Mouse (Mus musculus) bone marrow macrophage, adult 2 months (primary cell): ENCODE data around the gene Tuba8. TPM values are rescaled to one million over a fixed set of nuclear protein-coding genes. Genes with fewer than 3 reads are reported as not detected.
A peak's percentile ranks its signal among the peaks of the same experiment; 100 is the strongest.

Experiments used
- H3K27ac ChIP-seq: 2 replicates; pipeline ENCODE4 v1.5.1; 2012; ENCODE audit warnings: low read depth, low read length; ENCODE audit not compliant: insufficient read depth
- H3K4me1 ChIP-seq: 2 replicates; pipeline ENCODE4 v1.6.1; 2012; ENCODE audit warnings: low read length; ENCODE audit not compliant: control insufficient read depth, insufficient read depth
- H3K4me3 ChIP-seq: 2 replicates; pipeline ENCODE4 v1.5.1; 2012; ENCODE audit warnings: mild to moderate bottlenecking, low read length, moderate library complexity; ENCODE audit not compliant: insufficient read depth
- CTCF ChIP-seq: IDR thresholded peaks from 2 replicates; pipeline ENCODE4 v1.5.1; 2012; ENCODE audit warnings: low read depth, mild to moderate bottlenecking, low read length, moderate library complexity
- POLR2A ChIP-seq: IDR thresholded peaks from 2 replicates; pipeline ENCODE4 v1.6.1; 2012; ENCODE audit warnings: mild to moderate bottlenecking, low read depth, low read length, borderline replicate concordance
- polyA plus RNA-seq: library from polyadenylated mRNA; stranded (reverse); fragments of >200 nt; gene quantifications from 2 replicates; pipeline ENCODE4 v1.2.4, GENCODE M21; 2012; ENCODE audit not compliant: missing spikeins, insufficient read depth, insufficient read length

Tuba8 gene
- not detected in 2 replicates for polyA plus RNA-seq

DNA sequence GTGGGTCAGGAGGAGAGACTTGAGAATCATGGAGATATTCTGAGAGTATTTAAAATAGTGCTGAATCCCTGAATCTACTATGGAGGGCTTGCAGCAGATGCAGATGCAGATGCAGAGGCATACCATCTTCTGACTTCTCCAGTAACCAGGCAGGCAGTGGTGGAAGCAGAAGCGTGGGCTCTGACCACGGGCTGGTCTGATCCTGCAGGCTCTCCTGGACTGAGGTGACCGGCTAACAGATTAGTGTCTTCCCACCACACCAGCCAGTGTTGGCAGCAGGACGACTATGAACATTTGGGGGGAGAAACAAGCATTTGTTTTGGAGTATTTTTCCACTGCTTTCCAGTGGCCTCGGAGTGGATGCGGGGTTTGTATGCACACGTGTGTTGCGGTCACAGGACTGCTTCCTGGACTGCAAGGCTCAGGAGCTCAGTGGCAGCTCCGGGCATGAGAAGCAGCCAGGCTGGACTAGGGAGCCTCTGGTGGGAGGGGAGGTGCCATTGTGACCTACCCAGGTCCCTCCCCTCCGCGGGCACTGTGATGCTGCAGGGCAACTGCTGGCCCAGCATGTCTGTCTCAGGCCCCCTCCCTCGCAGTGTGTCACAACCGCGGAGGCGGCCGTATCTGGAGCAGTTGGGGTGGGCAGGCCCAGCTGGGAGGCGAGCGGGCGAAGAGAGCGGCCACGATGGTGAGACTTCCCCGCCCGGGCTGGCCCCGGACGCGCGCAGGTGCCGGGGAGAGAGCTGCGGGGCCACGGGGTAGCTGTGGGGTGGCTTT, at the start of gene Tuba8:
Gene Tuba8 (plus strand): TSS at position 548 of the 777 bp plus-strand sequence.
- TF ChIP-seq CTCF (no peak), POLR2A (no peak)
- peaks cover 8% of the 10 kb centered on the region for H3K4me1 ChIP-seq
- H3K4me3 ChIP-seq = peak within 1 kb of the TSS; percentile 6; the same call in 1 of the 2 replicates
- H3K27ac ChIP-seq = no peak within 1 kb of the TSS

DNA sequence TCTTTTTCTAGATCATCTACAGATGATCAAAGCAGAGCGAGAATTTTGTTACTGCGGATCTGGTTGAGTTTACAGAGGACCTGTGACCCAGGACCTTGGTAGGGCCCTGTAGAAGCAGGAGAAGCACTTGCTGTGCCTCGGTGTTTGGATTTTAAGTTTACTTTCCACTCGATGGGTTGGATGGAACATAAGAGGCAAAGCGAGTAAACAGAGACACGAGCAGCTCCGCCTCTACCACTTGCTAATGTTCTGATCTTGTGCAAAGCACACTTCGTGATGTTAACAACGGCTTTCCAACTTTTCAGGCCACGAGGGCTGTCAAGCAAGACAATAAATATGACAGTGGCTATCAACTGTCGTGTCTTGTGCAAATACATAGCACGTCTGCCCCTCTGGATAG, 47.9 kb upstream of the Tuba8 start:
- no peak overlapping the region for H3K4me3 ChIP-seq
- TF ChIP-seq CTCF (no peak), POLR2A (no peak)
- 0 out of 2 replicates have a peak, but pooled peaks cover 4% of the 10 kb centered on the region for H3K4me1 ChIP-seq
- H3K27ac ChIP-seq = no peak overlapping the region

DNA sequence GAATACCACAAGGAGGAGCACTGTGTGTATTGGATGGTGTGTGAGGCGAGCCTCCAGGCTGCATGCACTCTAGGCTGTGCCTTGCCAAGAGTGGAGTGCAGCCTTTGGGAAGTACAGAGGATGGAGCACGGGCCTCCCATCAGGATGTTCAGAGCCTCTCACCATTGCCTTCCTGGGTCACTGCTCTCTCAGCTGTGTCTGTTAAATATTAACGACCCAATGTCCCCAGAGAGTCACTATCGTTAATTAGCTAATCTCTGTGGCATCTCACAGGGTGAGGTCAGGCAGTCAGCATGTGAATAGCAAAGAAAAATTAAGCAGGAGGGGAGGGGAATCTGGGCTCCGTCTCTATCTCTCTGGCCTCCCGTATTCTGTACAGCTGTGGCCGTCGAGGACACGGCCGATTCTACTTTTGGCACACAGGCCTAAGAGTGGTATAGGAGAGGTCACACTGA, 44.4 kb upstream of the Tuba8 start:
- TF ChIP-seq CTCF (no peak), POLR2A (no peak)
- Histone ChIP-seq H3K27ac (no peak overlapping the region), H3K4me3 (no peak overlapping the region), H3K4me1 (0 out of 2 replicates have a peak, but pooled peaks cover 4% of the 10 kb centered on the region)

DNA sequence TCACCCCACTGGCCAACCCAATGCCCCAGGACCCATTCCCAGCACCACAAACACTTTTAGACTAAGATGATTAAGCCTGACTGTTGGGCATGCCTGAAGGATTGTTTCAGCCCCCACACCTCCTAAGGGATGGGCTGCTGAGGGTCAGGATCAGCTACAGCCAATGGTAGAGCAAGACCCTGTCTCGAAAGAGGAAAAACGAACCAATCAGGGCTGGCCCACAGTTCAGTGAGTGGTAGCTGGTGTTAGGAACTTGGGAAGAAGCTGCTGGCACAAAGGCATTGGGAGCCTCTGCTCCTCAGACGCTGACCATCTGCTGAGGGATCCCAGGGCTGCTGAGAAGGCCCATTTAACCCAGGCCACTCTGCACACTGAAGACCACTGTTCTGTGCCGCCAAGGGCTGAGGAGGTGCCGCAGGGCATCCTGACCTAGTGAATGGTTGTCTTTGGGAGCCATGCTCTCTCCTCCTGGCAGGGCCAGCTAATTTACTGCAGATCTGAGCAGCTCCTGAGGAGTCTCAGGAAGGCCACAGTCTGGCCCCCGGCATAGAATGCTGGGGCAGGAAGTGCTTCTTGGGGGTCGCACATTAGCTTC, 43.0 kb upstream of the Tuba8 start:
- no peak for TF ChIP-seq POLR2A
- no peak for TF ChIP-seq CTCF
- no peak overlapping the region for H3K4me3 ChIP-seq
- no peaks in the 10 kb centered on the region for H3K4me1 ChIP-seq
- no peak overlapping the region for H3K27ac ChIP-seq

DNA sequence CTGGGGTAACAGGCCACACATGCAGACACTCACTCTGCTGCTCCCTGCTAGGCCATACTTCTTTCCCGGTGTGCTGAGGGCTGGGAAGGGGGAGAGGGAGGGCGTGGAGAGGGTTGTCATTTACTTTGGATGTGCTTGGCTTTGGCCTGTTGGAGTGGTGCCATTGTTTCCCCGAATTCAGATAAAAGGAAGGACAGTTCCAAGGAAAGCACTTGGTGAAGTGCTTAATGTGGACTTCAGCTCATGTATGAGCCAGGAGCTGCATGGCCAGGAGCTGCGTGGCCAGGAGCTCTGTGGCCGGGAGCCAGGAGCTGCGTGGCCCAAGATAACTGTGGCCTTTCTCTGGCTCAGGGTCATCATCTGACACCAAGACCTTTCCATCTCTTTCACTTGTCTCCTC, 39.4 kb upstream of the Tuba8 start:
- TF ChIP-seq POLR2A = no peak
- TF ChIP-seq CTCF = no peak
- Histone ChIP-seq H3K4me3 (no peak overlapping the region), H3K4me1 (no peaks in the 10 kb centered on the region), H3K27ac (no peak overlapping the region)

DNA sequence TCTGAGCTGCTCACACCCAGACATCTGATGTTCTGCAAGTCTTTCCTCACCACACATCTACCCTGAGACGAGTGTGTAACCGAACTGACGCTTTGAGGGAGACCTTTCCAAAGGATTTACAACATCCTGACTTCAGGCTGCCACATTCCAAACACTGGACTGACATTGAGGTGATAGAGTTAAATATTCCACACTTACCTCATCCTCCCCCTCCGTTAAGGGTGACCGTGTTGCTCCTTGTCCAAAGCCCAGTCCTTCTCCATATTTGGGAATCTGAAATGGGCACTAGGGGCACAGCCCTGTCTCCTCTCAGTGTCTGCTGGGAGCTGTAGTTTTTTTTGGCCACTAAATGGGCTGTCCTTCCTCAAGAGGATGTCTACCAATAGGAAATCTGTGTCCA, 37.0 kb upstream of the Tuba8 start:
- no peak for TF ChIP-seq POLR2A
- TF ChIP-seq CTCF = no peak
- no peak overlapping the region for H3K27ac ChIP-seq
- H3K4me1 ChIP-seq = no peaks in the 10 kb centered on the region
- no peak overlapping the region for H3K4me3 ChIP-seq

DNA sequence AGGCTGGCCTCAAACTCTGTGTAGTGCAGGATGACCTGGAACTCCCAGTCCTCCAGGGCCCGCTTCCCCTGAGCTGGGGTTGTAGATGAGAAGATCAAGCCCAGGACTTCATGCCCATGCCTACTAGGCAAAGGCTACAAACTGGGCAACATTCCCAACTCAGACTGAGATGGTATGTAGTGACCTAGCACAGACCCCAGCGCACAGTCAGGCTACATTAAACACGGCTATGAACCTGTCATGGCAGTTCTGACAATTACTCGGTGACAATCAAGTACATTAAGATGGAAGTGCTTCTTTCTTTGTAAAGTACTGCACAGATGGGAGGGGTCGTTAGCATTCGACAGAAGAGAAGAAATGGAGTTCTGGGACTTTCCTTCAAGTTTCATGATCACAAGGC, 35.7 kb upstream of the Tuba8 start:
- no peak overlapping the region for H3K4me3 ChIP-seq
- TF ChIP-seq POLR2A (no peak), CTCF (no peak)
- H3K27ac ChIP-seq = no peak overlapping the region
- no peaks in the 10 kb centered on the region for H3K4me1 ChIP-seq

DNA sequence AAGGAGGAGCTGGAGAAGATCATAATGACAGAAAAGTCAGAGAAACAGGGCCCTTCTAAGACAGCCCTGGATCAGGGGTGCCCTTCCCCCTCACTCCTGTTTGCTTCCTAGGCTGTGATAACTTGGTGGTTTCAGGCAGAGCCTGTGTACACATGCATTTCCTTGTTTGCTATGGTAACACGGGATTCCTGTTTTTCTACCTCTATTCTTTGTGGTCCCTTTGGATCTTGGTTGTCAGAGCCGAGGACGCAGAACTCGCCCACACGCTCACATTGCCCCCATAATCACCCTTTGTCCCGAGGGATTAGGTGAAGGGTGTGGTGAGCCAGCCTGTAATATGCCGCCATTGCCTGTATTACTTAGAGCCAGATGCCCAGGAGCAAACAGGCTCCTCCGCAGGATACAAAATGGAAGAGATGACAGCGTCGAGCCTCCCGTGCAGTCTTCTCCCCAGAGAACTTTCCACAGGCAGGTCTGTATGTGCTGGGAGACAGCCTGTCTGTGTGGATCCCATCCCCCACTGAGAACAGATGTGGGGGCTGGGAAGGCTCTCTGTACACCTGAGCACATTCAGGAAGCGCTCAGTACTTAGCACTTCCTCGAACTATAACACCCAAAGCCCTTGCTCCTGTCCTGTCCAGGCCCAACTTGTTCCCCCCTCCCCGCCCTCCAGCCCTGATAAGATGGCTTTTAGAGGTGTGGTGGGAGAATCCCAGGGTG, 34.3 kb upstream of the Tuba8 start:
- Histone ChIP-seq H3K4me1 (no peaks in the 10 kb centered on the region), H3K27ac (no peak overlapping the region), H3K4me3 (no peak overlapping the region)
- no peak for TF ChIP-seq POLR2A
- no peak for TF ChIP-seq CTCF

DNA sequence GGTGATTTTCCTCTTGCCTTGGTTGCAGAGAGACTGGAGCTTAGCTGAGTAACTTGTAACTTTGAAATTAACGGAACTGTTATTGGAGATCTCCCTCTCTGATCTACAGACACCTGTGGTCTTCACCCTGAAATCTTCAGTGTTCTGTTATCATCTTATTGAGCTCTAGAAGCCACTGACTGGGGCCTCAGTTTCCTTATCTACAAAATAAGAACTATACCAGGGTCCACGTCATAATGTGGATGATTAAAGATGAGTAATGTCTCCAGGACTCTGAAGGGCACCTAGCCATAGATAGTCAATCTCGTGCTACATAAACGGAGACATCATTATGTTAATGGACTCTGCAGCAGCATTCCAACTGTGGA, 33.8 kb upstream of the Tuba8 start:
- H3K4me1 ChIP-seq = no peaks in the 10 kb centered on the region
- TF ChIP-seq CTCF (no peak), POLR2A (no peak)
- no peak overlapping the region for H3K4me3 ChIP-seq
- no peak overlapping the region for H3K27ac ChIP-seq
